Mouse (Mus musculus) ES-E14 (cell line): ENCODE data around the gene Cacna1g. TPM values are rescaled to one million over a fixed set of nuclear protein-coding genes. Genes with fewer than 3 reads are reported as not detected.

Source experiments
- DNase-seq: peaks from one replicate; pipeline ENCODE4 v3.0.0-alpha.2; 2013; ENCODE audit warnings: low read depth, low spot score
- H3K27ac ChIP-seq: 2 replicates; pipeline ENCODE4 v1.5.1; 2012; ENCODE audit warnings: low read depth, mild to moderate bottlenecking, low read length, moderate library complexity, mixed read lengths; ENCODE audit not compliant: poor library complexity, insufficient read depth, severe bottlenecking
- H3K36me3 ChIP-seq: 2 replicates; pipeline ENCODE4 v1.6.1; 2012; ENCODE audit warnings: mild to moderate bottlenecking, low read length, moderate library complexity, mixed read lengths; ENCODE audit not compliant: control insufficient read depth, poor library complexity, insufficient read depth, severe bottlenecking
- H3K4me1 ChIP-seq, 2 experiments: fragments of 150-350 bp in 1 of 2; sonication (generic) in 1 of 2; 2 replicates each; pipeline ENCODE4 v1.6.1; 2012; ENCODE audit warnings: low read length in 2 of 2, mild to moderate bottlenecking in 1 of 2, mixed read lengths in 1 of 2; ENCODE audit not compliant: control insufficient read depth in 2 of 2, insufficient read depth in 2 of 2, poor library complexity in 1 of 2
- H3K4me3 ChIP-seq, 2 experiments: fragments of 150-350 bp in 1 of 2; sonication (generic) in 1 of 2; 2 replicates each; pipeline ENCODE4 v1.5.1; 2012; ENCODE audit warnings: low read length in 2 of 2, low read depth in 1 of 2, mild to moderate bottlenecking in 1 of 2, mixed read lengths in 1 of 2; ENCODE audit not compliant: insufficient read depth in 1 of 2, poor library complexity in 1 of 2, severe bottlenecking in 1 of 2
- H3K9ac ChIP-seq: 2 replicates; pipeline ENCODE4 v1.6.1; 2012; ENCODE audit warnings: low read depth, mild to moderate bottlenecking, low read length, mixed read lengths; ENCODE audit not compliant: poor library complexity, insufficient read depth, severe bottlenecking
- H3K9me3 ChIP-seq: fragments of 150-350 bp; sonication (generic); 2 replicates; pipeline ENCODE4 v1.6.1; 2012; ENCODE audit warnings: low read depth, mild to moderate bottlenecking, low read length; ENCODE audit not compliant: control insufficient read depth, insufficient read depth
- CHD2 ChIP-seq: IDR thresholded peaks from 2 replicates; pipeline ENCODE4 v1.6.1; 2014; ENCODE audit warnings: mild to moderate bottlenecking, low read depth, low read length, inconsistent platforms
- HCFC1 ChIP-seq: IDR thresholded peaks from 2 replicates; pipeline ENCODE4 v1.6.1; 2012; ENCODE audit warnings: low read length, inconsistent platforms, borderline replicate concordance; ENCODE audit not compliant: insufficient read depth
- MAFK ChIP-seq: IDR thresholded peaks from 2 replicates; pipeline ENCODE4 v1.6.1; 2014; ENCODE audit warnings: mild to moderate bottlenecking, low read depth, low read length, inconsistent platforms; ENCODE audit not compliant: insufficient read depth
- ZC3H11A ChIP-seq: IDR thresholded peaks from 2 replicates; pipeline ENCODE4 v1.6.1; 2012; ENCODE audit warnings: low read depth, mild to moderate bottlenecking, inconsistent platforms, low read length, borderline replicate concordance
- ZNF384 ChIP-seq: IDR thresholded peaks from 2 replicates; pipeline ENCODE4 v1.6.1; 2012; ENCODE audit warnings: low read depth, low read length, inconsistent platforms
- in situ Hi-C, 2 experiments: fragments of 600-800 bp; cut with MboI; formaldehyde crosslinking; loops; one replicate each; pipeline ENCODE4 v1.15.1; 2025; ENCODE audit warnings: low sequenced_read_pairs in 2 of 2, inconsistent platforms in 1 of 2; ENCODE audit not compliant: unreplicated experiment in 2 of 2
- total RNA-seq: library from RNA; depleted of rRNA; stranded (reverse); fragments of 300-350 nt; gene quantifications from 2 replicates; pipeline ENCODE4 v1.2.3, GENCODE M21; 2012; rRNA removed

The Cacna1g gene
- total RNA-seq, 1 experiment, result 2.2 TPM

DNA sequence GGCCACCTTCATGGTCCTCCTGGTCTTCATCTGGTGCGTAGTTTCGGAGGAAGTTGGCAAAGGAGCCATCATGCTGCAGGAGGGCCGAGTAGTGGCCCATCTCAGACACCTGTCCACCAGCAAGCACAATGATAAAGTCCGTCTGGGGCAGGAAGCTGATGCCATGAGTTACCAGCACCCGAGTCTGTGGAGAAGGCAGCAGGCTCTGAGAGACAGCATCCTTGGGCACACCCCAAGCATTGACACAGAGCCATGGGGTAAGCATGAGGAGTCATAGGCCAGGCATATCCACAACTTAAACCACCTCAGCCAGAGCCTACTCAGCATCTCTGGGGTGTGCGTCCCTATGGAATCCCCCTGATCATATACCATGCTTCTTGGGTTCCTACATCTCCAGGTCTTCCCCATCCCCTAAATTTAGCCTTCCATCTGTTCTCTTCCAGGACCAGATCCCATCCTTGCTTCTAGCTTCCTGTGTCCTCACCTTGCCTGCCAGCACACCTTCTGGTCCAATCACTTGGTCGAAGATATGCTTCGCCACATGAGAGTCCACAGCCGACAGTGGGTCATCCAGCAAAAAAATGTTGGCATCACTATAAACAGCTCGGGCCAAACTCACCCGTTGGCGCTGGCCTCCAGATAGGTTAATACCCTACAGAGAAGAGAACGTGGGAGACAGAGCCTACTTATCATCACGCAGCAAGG lies 112.7 kb downstream of the Cacna1g start:
- Histone ChIP-seq H3K27ac (no peak overlapping the region), H3K9me3 (no peaks in the 10 kb centered on the region), H3K4me1 (peaks cover 0 to 2% of the 10 kb centered on the region in 2 experiments; a peak in 1 of 4 replicates), H3K9ac (no peak overlapping the region), H3K4me3 (no peak overlapping the region), H3K36me3 (no peaks in the 10 kb centered on the region)
- in situ Hi-C loops, result no loop called here
- no peak for TF ChIP-seq MAFK
- TF ChIP-seq CHD2, result no peak
- TF ChIP-seq ZC3H11A, result no peak
- no peak for TF ChIP-seq HCFC1
- no peak for TF ChIP-seq ZNF384
- DNase-seq, result no peak

DNA sequence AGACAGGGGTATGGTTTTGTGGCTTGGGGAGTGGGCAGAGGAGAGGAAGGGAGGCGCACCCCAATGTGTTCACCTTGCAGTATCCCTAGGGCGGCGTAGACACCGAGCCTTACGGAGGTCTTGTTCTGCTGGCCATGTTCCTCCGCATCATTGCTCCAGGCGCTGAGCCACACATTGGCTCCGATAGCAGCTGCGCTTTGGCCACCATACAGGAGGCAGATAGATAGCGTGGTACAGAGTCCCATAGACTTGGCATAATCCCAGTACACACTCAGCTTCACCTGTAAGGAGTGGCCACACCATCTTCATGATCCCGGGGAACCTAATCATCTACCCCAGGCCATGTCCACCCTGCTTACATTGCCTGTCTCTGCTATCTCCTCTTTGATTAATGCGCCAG lies 114.8 kb downstream of the Cacna1g start:
- TF ChIP-seq HCFC1 (no peak), CHD2 (no peak), ZC3H11A (no peak), ZNF384 (no peak), MAFK (no peak)
- no peak for DNase-seq
- H3K9me3 ChIP-seq, result no peaks in the 10 kb centered on the region
- no peaks in the 10 kb centered on the region for H3K36me3 ChIP-seq
- no peak overlapping the region for H3K9ac ChIP-seq
- peaks cover 0 to 2% of the 10 kb centered on the region in 2 experiments; a peak in 1 of 4 replicates for H3K4me1 ChIP-seq
- no peak overlapping the region for H3K27ac ChIP-seq
- in situ Hi-C loops, result no loop called here
- no peak overlapping the region for H3K4me3 ChIP-seq

Other genes starting within 250 kb of the Cacna1g start
- 0.31 and 0.53 TPM in 2 replicates for gene Wfikkn2, start 228.2 kb downstream of the Cacna1g start, total RNA-seq
- 0.40 TPM in 1 of 2 replicates, not detected in the other for gene Gm21885, start 192.3 kb downstream of the Cacna1g start, total RNA-seq
- gene Luc7l3, start 152.2 kb downstream of the Cacna1g start, total RNA-seq, result 60.3 and 66.8 TPM in 2 replicates
- 29.2 and 42.7 TPM in 2 replicates for gene Ankrd40, start 146.2 kb downstream of the Cacna1g start, total RNA-seq
- 0.79 and 1.5 TPM in 2 replicates for gene Abcc3, start 81.2 kb downstream of the Cacna1g start, total RNA-seq
- gene Spata20, start 12.0 kb upstream of the Cacna1g start, total RNA-seq, result 0.26 and 0.71 TPM in 2 replicates
- gene Epn3, start 25.8 kb upstream of the Cacna1g start, total RNA-seq, result 0.48 and 1.7 TPM in 2 replicates
- gene Mycbpap, start 47.5 kb upstream of the Cacna1g start, total RNA-seq, result 0.45 and 0.48 TPM in 2 replicates
- 2.1 and 2.4 TPM in 2 replicates for gene Rsad1, start 75.1 kb upstream of the Cacna1g start, total RNA-seq
- gene Chad, start 90.8 kb upstream of the Cacna1g start, total RNA-seq, result 0.11 TPM in 1 of 2 replicates, not detected in the other
- gene Acsf2, start 127.7 kb upstream of the Cacna1g start, total RNA-seq, result 5.9 and 7.4 TPM in 2 replicates
- 215 and 282 TPM in 2 replicates for gene Lrrc59, start 155.6 kb upstream of the Cacna1g start, total RNA-seq
- gene Mrpl27, start 179.6 kb upstream of the Cacna1g start, total RNA-seq, result 37.2 and 56.3 TPM in 2 replicates
- gene Eme1, start 179.8 kb upstream of the Cacna1g start, total RNA-seq, result 46.1 and 57.3 TPM in 2 replicates
- gene Xylt2, start 203.3 kb upstream of the Cacna1g start, total RNA-seq, result 58.0 and 91.2 TPM in 2 replicates
- gene Gm11541, start 230.3 kb upstream of the Cacna1g start, total RNA-seq, result 0.18 TPM in 1 of 2 replicates, not detected in the other